Mouse (Mus musculus) kidney, adult 8-10 months (tissue): ENCODE measurements around the gene Pdxdc1.

Experiments
- DNase-seq, 2 experiments: peaks; one replicate each; pipeline ENCODE4 v3.0.0; 2022

Pdxdc1 gene

DNA sequence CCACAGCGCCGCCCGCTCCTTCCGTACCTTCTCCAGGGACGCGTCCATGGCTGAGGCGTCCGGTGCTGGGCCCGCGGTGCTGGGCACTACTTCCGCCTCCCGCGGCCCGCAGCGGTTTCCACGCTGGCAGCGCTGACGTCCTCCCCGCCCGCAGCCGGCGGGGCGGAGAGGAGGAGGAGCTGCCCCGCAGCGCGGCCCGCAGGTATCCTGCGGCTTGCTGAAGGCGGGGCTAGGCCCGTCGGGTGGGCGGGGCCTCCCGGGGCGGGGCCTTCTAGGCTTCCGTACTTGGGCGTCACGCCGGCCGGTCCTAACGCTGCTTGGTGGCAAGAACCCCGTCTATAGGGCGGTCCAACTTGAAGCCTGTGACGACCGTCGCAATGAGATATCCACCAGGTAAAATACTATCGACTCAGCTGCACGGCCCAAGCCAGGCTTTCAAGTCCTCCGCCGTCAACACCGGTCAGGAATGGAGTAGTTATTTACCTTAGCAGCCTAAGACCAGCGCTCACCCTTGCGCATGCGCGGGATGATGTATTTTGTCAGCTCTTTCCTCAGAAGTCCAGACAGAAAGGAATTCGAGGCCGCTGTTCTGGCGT lies at the start of gene Pdxdc1, which contains the start of gene Mpv17l:
Gene Pdxdc1, minus strand, starts transcription at position 244 of the 596 bp plus-strand sequence.
Gene Mpv17l, plus strand, starts transcription at position 274 of the 596 bp plus-strand sequence.
- DNase-seq, result peak; percentile 97 to 98

DNA sequence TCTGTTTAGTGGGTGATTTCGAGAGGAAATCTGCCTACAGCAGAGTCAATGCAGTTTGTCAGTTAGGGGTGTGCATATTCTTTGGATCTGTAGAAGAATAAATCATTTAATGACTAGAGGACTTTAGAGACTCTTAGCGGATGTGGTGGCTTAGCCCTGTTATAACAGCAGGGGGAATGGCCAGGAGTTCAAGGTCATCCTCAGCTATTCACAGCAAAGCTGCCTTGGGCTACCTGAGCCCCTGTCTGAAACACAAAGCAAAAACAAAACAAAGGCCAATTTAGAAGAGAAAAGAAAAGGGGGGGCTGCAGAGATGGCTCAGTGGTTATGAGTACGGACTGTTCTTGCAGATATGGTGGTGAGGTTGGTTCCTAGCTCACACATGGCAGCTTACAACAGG lies 48.3 kb upstream of the Pdxdc1 start:
- DNase-seq, result no peak

DNA sequence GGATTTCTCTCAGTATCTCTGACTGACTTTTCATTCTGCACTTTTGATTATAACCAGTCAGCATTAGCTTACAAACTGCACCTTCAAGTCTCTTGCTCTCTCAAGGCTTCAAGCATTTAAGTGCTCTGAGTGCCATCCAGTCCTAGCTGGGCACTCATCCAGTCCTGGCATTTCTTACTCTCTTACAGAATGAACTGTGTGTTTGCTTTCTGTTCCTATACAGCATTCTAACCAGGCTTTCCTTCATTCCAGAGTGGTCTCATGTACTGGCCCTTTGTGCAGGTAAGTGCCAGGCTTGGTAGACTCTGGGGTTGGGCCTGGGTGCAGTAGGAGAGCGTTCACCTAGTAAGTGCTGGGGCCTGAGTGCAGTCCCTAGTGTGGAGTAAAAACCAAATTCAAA lies 43.4 kb upstream of the Pdxdc1 start:
- DNase-seq, result no peak

DNA sequence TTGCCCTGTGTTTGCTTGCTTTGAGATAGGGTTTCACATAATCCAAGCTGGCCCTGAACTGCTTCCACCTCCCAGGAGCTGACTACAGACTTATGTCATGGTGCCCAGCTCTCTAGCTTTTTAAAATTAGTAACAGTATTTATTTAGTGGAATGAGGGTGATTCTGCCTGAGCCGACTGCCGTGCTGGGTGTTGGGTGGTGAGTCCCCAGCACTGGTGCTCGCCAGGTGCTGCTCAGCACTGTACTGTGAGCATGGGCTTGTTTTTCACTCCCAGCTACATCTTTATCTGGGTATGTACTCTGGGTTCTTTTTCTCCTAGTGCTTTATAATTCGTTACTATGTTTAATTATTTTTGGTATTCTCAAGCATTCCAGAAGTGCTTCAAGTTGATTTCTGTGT lies 42.2 kb upstream of the Pdxdc1 start:
- no peak for DNase-seq

DNA sequence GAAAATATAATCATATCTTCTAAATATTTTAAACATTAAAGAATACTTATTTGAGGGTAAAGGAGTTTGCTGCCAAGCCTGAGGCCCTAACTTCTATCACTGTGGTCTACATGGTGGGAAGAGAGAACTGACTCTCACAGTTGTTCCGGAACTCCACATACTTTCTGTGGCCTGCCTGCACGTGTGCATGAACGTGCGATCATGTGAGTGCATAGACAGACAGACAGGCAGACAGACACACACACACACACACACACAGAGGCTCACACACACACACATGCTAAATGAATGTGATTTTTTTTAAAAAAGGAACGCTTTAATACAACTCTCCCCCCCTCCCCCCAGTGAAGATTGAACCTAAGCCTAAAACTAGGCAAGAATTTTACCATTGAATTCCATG lies 41.8 kb upstream of the Pdxdc1 start:
- DNase-seq, result no peak

DNA sequence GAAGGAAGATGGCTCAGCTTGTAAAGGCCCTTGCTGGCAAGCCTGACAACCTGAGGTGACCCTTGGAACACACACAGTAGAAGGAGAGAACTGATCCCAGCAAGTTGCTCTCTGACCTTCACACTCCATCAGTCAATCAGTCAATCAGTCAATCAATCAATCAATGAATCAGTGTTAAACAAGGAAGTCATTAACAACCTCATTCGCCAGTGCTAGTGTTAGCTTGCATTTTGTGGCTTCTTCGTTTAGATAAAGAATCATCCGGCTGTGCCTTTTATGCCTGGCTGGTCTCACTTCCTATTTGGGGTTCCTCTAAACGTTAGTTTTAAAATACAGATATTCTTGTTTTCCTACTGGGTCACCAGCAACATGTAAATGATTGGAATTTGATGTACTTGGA lies 41.2 kb upstream of the Pdxdc1 start:
- DNase-seq, result no peak

DNA sequence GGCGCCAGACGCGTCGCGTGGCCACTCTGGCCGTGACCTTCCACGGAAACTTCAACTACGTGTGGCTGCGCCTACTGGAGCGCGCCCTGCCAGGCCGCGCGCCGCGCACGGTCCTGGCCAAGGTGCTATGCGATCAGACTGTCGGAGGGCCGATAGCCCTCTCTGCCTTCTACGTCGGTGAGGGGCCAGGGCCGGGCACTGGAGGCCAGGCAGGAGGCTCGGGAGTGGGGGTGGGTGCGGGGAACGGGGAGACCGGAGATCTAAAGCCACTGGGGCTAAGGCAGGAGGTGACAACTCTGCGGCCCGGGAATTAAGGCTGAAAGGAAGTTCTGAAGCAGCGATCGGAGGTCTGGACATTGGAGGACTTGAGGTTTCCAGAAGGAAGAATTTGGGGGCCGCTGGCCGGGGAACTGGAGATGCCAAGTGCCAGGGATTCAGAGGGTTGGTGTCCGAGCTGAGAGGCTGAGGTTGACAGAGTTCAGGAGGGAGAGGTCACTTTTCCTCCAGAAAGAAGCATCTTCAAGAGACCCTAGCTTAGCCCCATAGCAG lies 38.0 kb upstream of the Pdxdc1 start:
- no peak for DNase-seq

DNA sequence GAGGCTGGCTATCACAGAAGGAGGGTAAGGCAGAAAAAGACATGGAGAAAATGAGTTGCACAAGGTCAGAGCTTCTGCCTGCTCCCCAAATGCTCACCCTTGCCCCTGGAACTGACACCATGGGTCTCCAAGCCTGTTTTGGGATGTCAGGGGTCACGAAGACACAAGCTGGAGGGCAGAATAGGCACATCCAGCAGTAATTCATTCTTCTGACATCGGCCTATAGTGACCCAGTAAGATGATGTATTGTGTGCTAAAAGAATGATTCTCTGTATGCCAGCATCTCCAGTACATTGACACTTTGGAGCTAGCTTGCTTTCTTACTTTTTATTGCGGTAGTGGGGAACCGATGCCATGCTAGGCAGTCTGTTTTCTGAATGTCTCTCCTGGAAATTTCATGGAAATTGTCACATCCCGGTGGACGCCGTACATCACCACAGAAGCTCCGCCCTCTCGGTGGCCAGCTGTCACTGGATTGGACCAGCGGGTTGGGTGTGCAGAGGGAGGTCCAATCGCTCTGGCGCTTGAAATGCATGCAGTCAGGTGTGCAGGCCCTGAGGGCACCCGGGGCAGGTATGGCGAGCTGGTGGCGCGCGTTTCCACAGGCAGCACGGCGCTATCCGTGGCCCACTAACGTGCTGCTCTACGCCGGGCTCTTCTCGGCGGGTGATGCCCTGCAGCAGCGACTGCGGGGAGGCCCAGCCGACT lies 37.4 kb upstream of the Pdxdc1 start:
- DNase-seq, result peak; percentile 89 to 90

DNA sequence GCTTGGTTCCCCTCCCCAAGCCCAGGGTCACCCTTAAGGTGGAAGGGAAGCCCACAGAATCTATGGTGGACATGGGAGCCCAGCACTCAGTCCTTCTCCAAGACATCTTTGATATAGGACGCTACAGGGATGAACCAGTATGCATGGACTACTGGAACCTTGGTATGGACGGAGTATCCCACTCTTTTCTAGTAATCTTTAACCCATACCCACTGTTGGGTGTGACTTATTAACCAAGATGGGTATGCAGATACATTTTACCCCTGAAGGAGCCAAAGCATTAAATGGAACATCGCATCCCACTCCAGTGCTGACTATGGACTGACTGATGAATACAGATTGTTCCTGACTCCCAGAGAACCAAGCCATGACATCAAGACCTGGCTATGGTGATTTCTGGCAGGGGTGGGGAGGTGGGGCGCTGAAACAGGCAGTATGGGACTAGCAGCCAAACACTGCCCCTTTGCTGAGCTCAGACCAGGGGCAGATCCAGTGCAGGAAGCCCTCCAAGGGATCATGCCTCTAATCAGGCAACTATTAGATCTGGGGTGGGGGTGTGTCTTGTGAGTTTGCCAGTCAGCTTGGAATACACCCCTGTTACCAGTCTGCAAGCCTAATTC lies 24.6 kb upstream of the Pdxdc1 start:
- peak; percentile 27 to 61 for DNase-seq

DNA sequence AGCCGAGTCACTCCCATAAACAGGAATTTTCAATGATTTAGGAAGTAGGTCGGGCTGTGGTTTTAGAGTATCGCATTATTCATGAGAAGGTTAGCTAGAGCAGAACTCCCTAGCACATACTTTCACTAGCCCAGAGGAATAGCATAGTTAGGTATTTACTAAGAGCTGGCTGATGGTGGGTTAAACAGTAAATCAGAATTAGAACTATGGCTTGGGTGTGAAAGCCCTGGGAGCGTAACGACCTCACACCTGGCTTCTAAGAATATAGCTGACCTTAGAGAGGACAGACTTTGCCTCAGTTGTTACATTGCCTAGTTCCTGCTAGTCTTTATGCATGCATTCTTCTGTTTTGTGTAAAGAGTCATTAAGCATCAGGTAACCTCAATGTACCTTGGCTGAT lies 20.0 kb upstream of the Pdxdc1 start:
- DNase-seq, result peak; percentile 45 to 68

DNA sequence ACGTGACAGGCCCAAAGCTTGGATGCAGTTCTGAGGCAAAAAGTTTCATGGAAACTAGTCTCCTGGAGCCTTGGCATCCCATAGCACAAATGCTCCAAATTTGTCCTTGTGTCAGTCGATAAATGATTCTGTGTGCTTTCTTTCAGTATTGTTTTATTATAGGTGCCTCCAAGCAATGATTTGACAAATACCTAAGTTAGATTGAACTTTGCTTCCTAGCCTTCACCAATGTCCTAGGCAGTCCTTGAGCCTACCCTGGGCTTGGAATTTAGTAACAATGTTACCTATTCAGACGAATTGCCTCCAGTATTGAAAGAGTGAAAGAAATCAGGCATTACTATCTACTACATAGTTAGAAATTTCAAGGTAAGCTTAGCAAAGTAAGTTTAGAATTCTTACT lies 19.6 kb upstream of the Pdxdc1 start:
- peak in 1 of 2 experiments; percentile 51 for DNase-seq

DNA sequence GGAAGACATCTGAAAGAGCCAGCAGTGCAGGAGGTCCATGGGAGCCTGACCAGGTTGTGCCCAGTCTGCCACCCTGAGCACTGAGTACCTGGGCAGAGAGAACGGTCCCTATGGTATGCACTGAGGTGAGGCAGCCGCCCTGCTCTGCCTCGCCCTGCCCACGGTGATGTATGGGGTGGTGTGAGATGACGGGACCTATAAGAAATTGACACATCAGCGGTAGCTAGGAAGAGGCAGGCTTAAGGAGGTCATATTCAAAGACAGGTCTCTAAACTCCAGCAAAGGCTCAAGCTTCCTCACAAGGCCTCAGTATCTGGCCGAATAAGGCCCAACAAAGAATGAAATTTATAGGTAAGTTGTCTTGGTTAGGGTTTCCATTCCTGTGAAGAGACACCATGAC lies 18.9 kb upstream of the Pdxdc1 start:
- DNase-seq, result no peak

DNA sequence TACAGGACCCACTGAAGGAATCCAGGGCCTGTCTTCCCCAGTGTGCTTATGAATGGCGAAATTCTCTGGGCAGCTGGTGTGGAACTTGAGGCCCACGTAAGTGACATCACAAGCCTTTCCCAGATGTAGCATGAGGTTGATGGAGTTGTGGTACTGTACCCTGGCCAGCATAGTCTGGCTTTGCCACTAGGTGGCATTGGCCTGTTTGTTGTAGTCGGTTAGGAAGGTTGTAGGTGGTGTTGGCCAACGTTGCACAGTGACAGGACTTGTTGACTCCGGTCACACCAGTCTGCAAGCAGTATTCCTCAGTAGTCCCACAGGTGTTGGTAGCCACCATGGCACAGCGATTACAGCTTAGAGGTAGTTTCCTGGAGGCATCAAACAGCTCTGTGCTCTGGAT lies 18.1 kb upstream of the Pdxdc1 start:
- peak in 1 of 2 experiments; percentile 32 for DNase-seq

DNA sequence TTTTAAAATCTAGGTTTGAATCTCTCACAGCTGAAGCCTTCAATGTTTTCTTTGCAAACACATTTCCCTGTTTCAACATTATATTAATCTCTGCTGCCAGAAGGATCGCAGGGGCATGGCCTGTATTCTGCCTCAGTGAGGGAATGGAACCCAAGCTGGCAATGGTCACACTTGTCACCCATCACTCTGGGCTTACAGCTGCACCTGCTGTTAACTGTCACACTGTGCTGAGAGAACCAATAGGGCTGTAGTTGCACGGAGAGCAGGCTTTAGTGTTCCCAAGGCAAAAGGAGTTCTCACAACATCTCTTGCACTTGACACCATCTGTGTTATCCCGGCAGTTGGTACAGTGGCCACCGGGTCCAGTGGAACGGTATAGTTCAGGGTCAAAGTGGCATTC lies 17.2 kb upstream of the Pdxdc1 start:
- DNase-seq, result no peak

DNA sequence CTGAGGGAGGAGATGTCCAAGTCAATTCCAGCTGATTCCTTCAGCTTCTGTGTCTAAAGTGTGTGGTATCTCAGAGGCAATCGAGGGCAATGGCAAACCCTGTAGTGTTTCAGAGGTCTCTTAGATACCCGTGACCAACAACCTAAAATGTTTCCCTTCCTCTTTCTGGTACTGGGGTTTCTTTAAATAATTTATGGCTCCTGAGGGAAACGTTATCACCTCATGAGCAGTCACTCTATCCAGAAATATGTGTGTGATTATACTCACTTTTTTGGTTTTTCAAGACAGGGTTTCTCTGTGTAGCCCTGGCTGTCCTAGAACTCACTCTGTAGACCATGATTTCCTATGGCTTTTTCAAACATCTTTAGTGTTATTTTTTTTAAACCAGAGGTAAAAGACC lies 4.4 kb upstream of the Pdxdc1 start:
- DNase-seq, result no peak

DNA sequence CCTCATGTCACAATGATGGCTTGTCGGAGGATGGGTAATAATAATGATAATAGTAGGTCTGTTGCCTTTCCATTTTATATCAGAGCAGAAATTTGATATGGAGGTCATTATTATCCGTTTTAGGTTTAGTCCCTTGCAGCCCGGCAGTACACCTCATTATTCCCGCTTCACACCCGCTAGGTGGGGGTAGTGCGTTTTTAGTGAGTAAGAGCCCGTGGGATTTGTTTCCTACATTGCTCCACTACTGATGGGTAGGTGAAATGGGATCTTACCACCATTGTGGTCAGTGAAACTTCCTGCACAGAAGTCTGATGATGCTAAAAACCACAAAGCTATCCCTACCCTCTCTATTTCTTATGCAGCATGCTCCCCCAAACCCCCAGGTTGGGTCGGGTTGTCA lies 557 bp upstream of the Pdxdc1 start:
- no peak for DNase-seq

DNA sequence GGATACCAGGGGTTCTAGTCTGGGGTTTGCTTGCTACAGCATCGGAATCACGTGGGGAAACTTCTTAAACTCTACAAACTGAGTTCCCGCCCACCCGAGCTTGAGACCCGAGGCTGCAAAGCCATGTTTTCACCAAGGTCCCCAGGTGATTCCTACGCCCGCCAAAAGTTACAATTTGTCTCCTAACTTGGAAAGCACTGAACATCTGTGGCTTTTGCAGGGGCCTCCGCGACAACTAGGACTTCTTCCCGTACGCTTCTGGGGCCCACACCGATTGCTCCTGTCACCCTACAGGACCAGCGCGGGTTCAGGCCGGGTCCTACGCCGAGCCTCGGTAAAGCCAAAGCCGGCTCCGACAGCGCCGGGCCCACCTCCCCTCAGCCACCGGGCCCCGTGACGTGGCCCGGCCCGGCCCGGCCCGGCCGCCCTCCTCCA lies 517 bp downstream of the Pdxdc1 start:
- DNase-seq, result peak in 1 of 2 experiments; percentile 30

DNA sequence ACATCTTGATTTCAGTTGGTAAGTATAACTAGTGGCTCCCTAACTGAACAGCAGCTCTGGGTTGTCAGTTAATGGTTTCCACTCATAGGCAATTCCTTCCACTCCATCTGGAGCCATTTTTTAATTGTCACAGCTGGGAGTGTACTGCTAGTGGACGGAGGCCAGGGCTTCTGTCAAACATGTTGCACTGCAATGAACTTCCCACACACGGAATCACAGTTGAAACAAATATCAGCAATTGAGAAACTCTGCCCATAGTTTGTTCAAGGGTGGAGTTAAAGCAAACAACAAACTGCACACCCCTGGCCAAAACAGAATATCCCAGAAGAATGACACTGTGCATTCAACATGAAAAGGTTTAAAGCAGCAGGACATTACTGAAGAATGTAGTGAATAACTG lies 4.0 kb downstream of the Pdxdc1 start:
- no peak for DNase-seq

DNA sequence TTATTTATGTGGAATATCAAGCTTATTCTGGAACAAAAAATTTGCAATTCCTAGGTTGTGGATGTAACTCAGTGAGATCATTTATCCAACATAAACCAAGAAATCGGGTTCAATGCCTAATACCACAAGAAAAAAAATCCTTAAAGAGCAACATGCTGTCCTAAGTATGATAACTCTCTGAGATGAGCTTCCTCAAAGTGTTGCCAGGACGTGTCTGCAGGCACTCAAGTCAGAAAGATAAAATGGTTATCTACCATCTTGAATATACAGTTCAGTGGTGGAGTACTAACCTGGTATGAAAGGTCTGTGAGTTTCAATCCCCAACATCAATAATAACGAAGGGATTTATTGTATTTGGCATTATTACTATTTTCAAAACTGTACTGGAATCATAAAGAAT lies 6.6 kb downstream of the Pdxdc1 start:
- no peak for DNase-seq

DNA sequence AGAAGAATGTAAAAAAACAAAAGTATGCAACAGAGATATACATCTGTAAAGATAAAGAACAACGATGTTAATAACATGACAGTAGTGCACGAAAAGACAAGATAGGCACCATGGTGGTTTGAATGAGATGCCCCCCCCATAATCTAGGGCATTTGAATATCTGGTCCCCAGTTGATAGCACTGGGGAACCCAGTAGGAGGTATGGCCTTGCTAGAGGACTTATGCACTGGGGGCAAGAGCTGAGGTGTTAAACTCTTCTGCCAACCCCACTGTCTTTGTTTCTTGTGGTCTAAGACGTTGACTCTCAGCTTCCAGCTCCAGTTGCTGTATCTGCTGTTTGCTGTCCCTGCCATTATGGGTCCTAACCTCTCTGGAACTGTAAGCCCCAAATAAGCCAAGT lies 7.2 kb downstream of the Pdxdc1 start:
- DNase-seq, result no peak

DNA sequence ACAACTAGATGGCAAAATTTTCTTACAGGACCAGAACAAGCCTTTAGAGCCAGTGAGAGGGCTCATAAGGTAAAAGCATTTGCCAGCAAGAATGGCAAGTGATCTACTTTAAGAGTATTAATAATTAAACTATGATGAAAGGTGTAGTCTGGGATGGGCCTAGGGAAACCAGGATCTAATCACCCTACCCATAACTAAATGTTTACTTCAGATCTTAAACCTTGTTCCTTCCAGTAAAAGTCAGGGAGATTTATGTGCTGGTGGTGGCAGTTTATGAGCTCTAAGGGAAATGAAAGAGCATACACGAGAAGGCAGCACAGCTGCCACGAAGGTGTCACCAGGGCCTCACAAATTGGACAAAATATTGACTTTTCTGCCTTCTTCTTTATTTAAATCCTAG lies 8.8 kb downstream of the Pdxdc1 start:
- no peak for DNase-seq

DNA sequence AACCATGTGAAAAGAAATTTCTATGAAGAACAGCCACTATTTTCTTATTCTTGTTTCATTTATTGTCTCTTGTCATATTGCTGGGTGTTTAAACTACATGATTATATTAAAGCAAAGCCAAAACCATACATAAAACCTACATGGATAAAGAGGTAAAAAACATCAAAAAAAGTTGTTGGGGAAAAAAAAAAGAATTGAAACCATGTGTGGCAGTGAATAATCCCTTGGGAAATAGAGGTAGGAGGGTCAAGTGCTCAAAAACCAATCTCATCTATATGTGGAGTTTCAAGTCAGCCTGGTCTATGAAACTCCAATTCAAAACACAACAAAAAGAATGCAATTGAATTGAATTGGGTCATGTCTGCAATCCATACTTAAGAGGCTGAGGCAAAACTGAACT lies 10.1 kb downstream of the Pdxdc1 start:
- DNase-seq, result no peak

DNA sequence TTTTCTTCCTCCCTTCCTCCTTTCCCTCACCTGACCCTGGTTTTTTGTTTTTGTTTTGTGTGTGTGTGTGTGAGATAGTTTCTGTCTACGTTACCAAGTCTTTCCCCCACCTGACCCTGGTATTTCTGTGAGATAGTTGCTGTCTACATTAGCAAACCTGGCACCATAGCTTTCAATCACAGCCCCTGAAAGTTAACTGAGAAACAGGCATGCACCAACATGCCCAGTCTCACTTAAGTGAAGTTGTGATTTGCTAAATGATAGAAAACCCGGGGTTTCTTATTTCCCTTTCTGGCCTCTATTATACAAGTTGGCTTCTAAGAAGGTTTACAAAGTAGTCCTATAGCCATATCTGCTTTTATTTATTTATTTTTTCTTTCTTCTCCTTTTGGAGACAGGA lies 12.5 kb downstream of the Pdxdc1 start:
- no peak for DNase-seq
